Mouse (Mus musculus) CH12.LX (cell line): ENCODE data around the gene Vil1. TPM values are rescaled to one million over a fixed set of nuclear protein-coding genes. Genes with fewer than 3 reads are reported as not detected.

ENCODE experiments used
- DNase-seq: peaks from one replicate; pipeline ENCODE4 v3.0.0-alpha.2; 2013; ENCODE audit errors: extremely low read depth
- H3K27ac ChIP-seq: 2 replicates; pipeline ENCODE4 v1.5.1; 2012; ENCODE audit warnings: low read depth, mild to moderate bottlenecking, control low read depth, moderate library complexity; ENCODE audit not compliant: insufficient read depth
- H3K27me3 ChIP-seq: replicated peaks from 2 replicates; pipeline ENCODE3; 2012; ENCODE audit warnings: inconsistent platforms
- H3K36me3 ChIP-seq, 2 experiments: replicated peaks in 1 of 2; 2 replicates each; pipeline versions ENCODE3 to v1.6.1; 2012; ENCODE audit warnings: inconsistent platforms in 1 of 2, low read length in 1 of 2, mild to moderate bottlenecking in 1 of 2, mixed read lengths in 1 of 2, moderate library complexity in 1 of 2; ENCODE audit not compliant: control insufficient read depth in 1 of 2, insufficient read depth in 1 of 2
- H3K4me1 ChIP-seq, 2 experiments: 2 replicates each; pipeline ENCODE4 v1.6.1; 2012; ENCODE audit warnings: inconsistent platforms in 1 of 2, moderate library complexity in 1 of 2; ENCODE audit not compliant: insufficient read depth in 2 of 2, control insufficient read depth in 1 of 2
- H3K4me2 ChIP-seq: 2 replicates; pipeline ENCODE4 v1.6.1; 2012; ENCODE audit warnings: low read depth, mild to moderate bottlenecking, control low read depth; ENCODE audit not compliant: poor library complexity, insufficient read depth, severe bottlenecking
- H3K4me3 ChIP-seq, 3 experiments: fragments of 150-350 bp in 1 of 3; sonication (generic) in 1 of 3; replicated peaks in 1 of 3; 2 replicates each; pipeline versions ENCODE3 to v1.5.1; 2011 to 2012; ENCODE audit warnings: low read depth in 2 of 3, low read length in 2 of 3, mild to moderate bottlenecking in 2 of 3, moderate library complexity in 2 of 3, control low read depth in 1 of 3, improper control_type of control experiment in 1 of 3, inconsistent platforms in 1 of 3, mixed read lengths in 1 of 3; ENCODE audit not compliant: poor library complexity in 1 of 3
- H3K79me2 ChIP-seq: replicated peaks from 2 replicates; pipeline ENCODE4 v1.6.1; 2012; ENCODE audit warnings: mild to moderate bottlenecking, moderate library complexity; ENCODE audit not compliant: control insufficient read depth, poor library complexity, insufficient read depth, severe bottlenecking; ENCODE audit errors: extremely low read depth
- H3K9ac ChIP-seq: 2 replicates; pipeline ENCODE4 v1.6.1; 2012; ENCODE audit warnings: low read depth, mild to moderate bottlenecking, control low read depth, moderate library complexity; ENCODE audit not compliant: insufficient read depth
- H3K9me3 ChIP-seq: replicated peaks from 2 replicates; pipeline ENCODE3; 2012; ENCODE audit warnings: low read length, inconsistent platforms, mixed read lengths
- BHLHE40 ChIP-seq: IDR thresholded peaks from 2 replicates; pipeline ENCODE4 v1.6.1; 2011; ENCODE audit warnings: mild to moderate bottlenecking, low read depth, low read length, improper control_type of control experiment
- CHD2 ChIP-seq: IDR thresholded peaks from 2 replicates; pipeline ENCODE4 v1.6.1; 2011; ENCODE audit warnings: low read length, improper control_type of control experiment
- E2F4 ChIP-seq: IDR thresholded peaks from 2 replicates; pipeline ENCODE4 v1.6.1; 2011; ENCODE audit warnings: low read depth, low read length, improper control_type of control experiment; ENCODE audit not compliant: insufficient replicate concordance
- GABPA ChIP-seq: IDR thresholded peaks from 2 replicates; pipeline ENCODE4 v1.6.1; 2012; ENCODE audit warnings: low read depth, low read length, improper control_type of control experiment, inconsistent platforms; ENCODE audit not compliant: insufficient replicate concordance
- HCFC1 ChIP-seq: IDR thresholded peaks from 2 replicates; pipeline ENCODE4 v1.6.1; 2012; ENCODE audit warnings: low read depth, mild to moderate bottlenecking, inconsistent platforms, low read length, improper control_type of control experiment
- MAFK ChIP-seq: IDR thresholded peaks from 2 replicates; pipeline ENCODE4 v1.6.1; 2011; ENCODE audit warnings: low read length, improper control_type of control experiment; ENCODE audit not compliant: insufficient replicate concordance
- MAX ChIP-seq: IDR thresholded peaks from 2 replicates; pipeline ENCODE4 v1.6.1; 2011; ENCODE audit warnings: low read length, improper control_type of control experiment
- MAZ ChIP-seq: IDR thresholded peaks from 2 replicates; pipeline ENCODE4 v1.6.1; 2012; ENCODE audit warnings: low read depth, mild to moderate bottlenecking, inconsistent platforms, low read length, improper control_type of control experiment, moderate library complexity
- MEF2A ChIP-seq: IDR thresholded peaks from 2 replicates; pipeline ENCODE4 v1.6.1; 2014; ENCODE audit warnings: low read depth, mild to moderate bottlenecking, inconsistent platforms, low read length, improper control_type of control experiment, borderline replicate concordance
- NELFE ChIP-seq: IDR thresholded peaks from 2 replicates; pipeline ENCODE4 v1.6.1; 2011; ENCODE audit warnings: low read depth, low read length, improper control_type of control experiment
- NRF1 ChIP-seq: IDR thresholded peaks from 2 replicates; pipeline ENCODE4 v1.6.1; 2014; ENCODE audit warnings: low read depth, mild to moderate bottlenecking, inconsistent platforms, low read length, improper control_type of control experiment, moderate library complexity
- PAX5 ChIP-seq: IDR thresholded peaks from 2 replicates; pipeline ENCODE4 v1.6.1; 2012; ENCODE audit warnings: low read length, inconsistent platforms, mixed read lengths
- POLR2A ChIP-seq: IDR thresholded peaks from 2 replicates; pipeline ENCODE4 v1.6.1; 2011; ENCODE audit warnings: low read depth, mild to moderate bottlenecking, improper control_type of control experiment, low read length
- RAD21 ChIP-seq: IDR thresholded peaks from 2 replicates; pipeline ENCODE4 v1.6.1; 2011; ENCODE audit warnings: low read depth, mild to moderate bottlenecking, low read length, improper control_type of control experiment, moderate library complexity
- RCOR1 ChIP-seq: conservative IDR thresholded peaks from 2 replicates; pipeline ENCODE4 v1.6.1; 2012; ENCODE audit warnings: low read depth, mild to moderate bottlenecking, inconsistent platforms, low read length, improper control_type of control experiment
- SIN3A ChIP-seq: IDR thresholded peaks from 2 replicates; pipeline ENCODE4 v1.6.1; 2012; ENCODE audit warnings: low read length, improper control_type of control experiment, inconsistent platforms
- SMC3 ChIP-seq: IDR thresholded peaks from 2 replicates; pipeline ENCODE4 v1.6.1; 2011; ENCODE audit warnings: low read depth, low read length, improper control_type of control experiment
- TBP ChIP-seq: conservative IDR thresholded peaks from 2 replicates; pipeline ENCODE4 v1.6.1; 2011; ENCODE audit warnings: low read depth, low read length, improper control_type of control experiment
- TCF12 ChIP-seq: IDR thresholded peaks from 2 replicates; pipeline ENCODE4 v1.6.1; 2014; ENCODE audit warnings: low read depth, mild to moderate bottlenecking, inconsistent platforms, low read length, improper control_type of control experiment
- UBTF ChIP-seq: IDR thresholded peaks from 2 replicates; pipeline ENCODE4 v1.6.1; 2012; ENCODE audit warnings: low read depth, mild to moderate bottlenecking, inconsistent platforms, low read length, improper control_type of control experiment, moderate library complexity
- ZKSCAN1 ChIP-seq: IDR thresholded peaks from 2 replicates; pipeline ENCODE4 v1.6.1; 2012; ENCODE audit warnings: low read depth, inconsistent platforms, low read length, improper control_type of control experiment, borderline replicate concordance
- ZMIZ1 ChIP-seq: IDR thresholded peaks from 2 replicates; pipeline ENCODE4 v1.6.1; 2012; ENCODE audit warnings: low read depth, mild to moderate bottlenecking, inconsistent platforms, low read length, improper control_type of control experiment
- ZNF384 ChIP-seq: IDR thresholded peaks from 2 replicates; pipeline ENCODE4 v1.6.1; 2012; ENCODE audit warnings: low read depth, low read length, improper control_type of control experiment, inconsistent platforms
- dilution Hi-C: fragments of 300-500 bp; cut with MboI; formaldehyde crosslinking; loops from 2 replicates; pipeline ENCODE4 v1.14.3; 2020; ENCODE audit warnings: low sequenced_read_pairs; ENCODE audit not compliant: extremely low pct_unique_long_range_greater_than_20kb, extremely low pct_ligation_motif_present
- in situ Hi-C: fragments of 300-500 bp; cut with MboI; formaldehyde crosslinking; loops from 3 replicates; pipeline ENCODE4 v1.14.3; 2019; ENCODE audit warnings: low sequenced_read_pairs, low pct_ligation_motif_present, low pct_unique_long_range_greater_than_20kb, mixed read lengths
- polyA plus RNA-seq: library from polyadenylated mRNA; unstranded; fragments of >175 nt; gene quantifications from 2 replicates; pipeline ENCODE4 v1.2.1, GENCODE M21; 2012; ENCODE audit warnings: low read depth; ENCODE audit not compliant: insufficient read length
- total RNA-seq, 2 experiments: library from RNA; depleted of rRNA; stranded (reverse); fragments of 300-350 nt in 1 of 2; fragments of >200 nt in 1 of 2; gene quantifications; 2 replicates each; pipeline ENCODE4 v1.2.3; 2012 to 2014

Gene Vil1
- total and polyA plus RNA-seq, 3 experiments, result 0.08 to 0.10 TPM; not detected in 1

DNA sequence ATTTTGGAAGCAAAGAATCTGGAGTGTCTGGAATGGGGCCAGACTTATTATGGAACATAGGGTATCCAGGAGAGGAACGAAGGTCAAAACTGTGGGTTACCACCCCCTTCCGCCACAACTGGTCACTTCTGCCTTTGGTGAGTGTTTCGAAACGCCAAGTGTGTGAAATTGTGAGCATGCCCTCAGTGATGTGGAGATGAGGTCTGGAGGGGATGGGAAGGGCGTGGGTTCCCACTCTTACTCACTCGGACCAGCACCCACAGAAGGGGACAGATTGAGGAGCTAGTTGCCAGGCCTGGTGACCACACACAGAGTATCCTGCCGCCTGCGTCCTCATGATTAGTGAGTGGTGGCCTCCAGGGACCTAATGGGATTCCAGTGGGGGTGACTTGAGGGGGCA, 34.2 kb upstream of the Vil1 start, which contains the start of gene Slc11a1:
Gene Slc11a1 (plus strand): TSS at position 216 of the 400 bp plus-strand sequence.
- H3K4me2 ChIP-seq, result no peak within 1 kb of the TSS
- TF ChIP-seq NELFE (no peak), ZKSCAN1 (no peak), GABPA (no peak), HCFC1 (no peak), CHD2 (no peak), RCOR1 (no peak), BHLHE40 (no peak), MAZ (no peak), TBP (no peak), NRF1 (no peak), SIN3A (no peak), E2F4 (no peak), UBTF (no peak), PAX5 (no peak), TCF12 (no peak), MAX (no peak), RAD21 (no peak), SMC3 (no peak), MAFK (no peak)
- H3K36me3 ChIP-seq, result no peaks in the 10 kb centered on the region
- DNase-seq, result no peak
- no peak within 1 kb of the TSS for H3K9ac ChIP-seq
- H3K27me3 ChIP-seq, result no peaks in the 10 kb centered on the region
- H3K79me2 ChIP-seq, result no peaks in the 10 kb centered on the region
- H3K4me3 ChIP-seq, result no peak within 1 kb of the TSS
- in situ Hi-C loops (no loop called here), dilution Hi-C loops (no loop called here)
- no peaks in the 10 kb centered on the region for H3K9me3 ChIP-seq
- peaks cover 33 to 50% of the 10 kb centered on the region in 2 experiments for H3K4me1 ChIP-seq
- no peak within 1 kb of the TSS for H3K27ac ChIP-seq

DNA sequence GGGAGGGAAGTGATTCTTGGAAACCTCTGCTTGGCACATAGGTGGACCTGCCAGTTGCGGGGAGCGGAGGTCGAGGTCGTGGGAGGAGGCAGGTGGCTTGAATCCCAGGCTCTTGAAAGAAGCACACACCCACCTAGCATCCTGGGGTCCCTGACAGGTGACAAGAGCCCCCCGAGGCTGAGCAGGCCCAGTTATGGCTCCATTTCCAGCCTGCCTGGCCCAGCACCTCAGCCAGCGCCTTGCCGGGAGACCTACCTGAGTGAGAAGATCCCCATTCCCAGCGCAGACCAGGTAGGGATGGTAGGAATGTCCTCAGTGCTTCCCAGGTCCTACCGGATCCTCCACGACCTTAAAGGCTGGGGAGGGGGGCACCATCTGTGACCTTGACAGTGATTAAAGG, 33.6 kb upstream of the Vil1 start:
- dilution Hi-C loops, result no loop called here
- H3K4me3 ChIP-seq, result no peak overlapping the region
- H3K79me2 ChIP-seq, result no peaks in the 10 kb centered on the region
- H3K4me1 ChIP-seq, result peaks cover 35 to 52% of the 10 kb centered on the region in 2 experiments
- in situ Hi-C loops, result no loop called here
- no peak for DNase-seq
- no peaks in the 10 kb centered on the region for H3K27me3 ChIP-seq
- no peaks in the 10 kb centered on the region for H3K36me3 ChIP-seq
- no peak overlapping the region for H3K9ac ChIP-seq
- TF ChIP-seq ZMIZ1, result no peak
- TF ChIP-seq MAFK, result no peak
- TF ChIP-seq TCF12, result no peak
- no peak for TF ChIP-seq RCOR1
- no peak for TF ChIP-seq NRF1
- TF ChIP-seq POLR2A, result no peak
- TF ChIP-seq MEF2A, result no peak
- no peak for TF ChIP-seq TBP
- no peak for TF ChIP-seq MAX
- no peak for TF ChIP-seq ZNF384
- TF ChIP-seq, all 38 proteins: peak for 0
- H3K4me2 ChIP-seq, result no peak overlapping the region
- H3K9me3 ChIP-seq, result no peaks in the 10 kb centered on the region
- no peak overlapping the region for H3K27ac ChIP-seq
